Mouse (Mus musculus): Measurements from ENCODE around the gene Best2.

DNA sequence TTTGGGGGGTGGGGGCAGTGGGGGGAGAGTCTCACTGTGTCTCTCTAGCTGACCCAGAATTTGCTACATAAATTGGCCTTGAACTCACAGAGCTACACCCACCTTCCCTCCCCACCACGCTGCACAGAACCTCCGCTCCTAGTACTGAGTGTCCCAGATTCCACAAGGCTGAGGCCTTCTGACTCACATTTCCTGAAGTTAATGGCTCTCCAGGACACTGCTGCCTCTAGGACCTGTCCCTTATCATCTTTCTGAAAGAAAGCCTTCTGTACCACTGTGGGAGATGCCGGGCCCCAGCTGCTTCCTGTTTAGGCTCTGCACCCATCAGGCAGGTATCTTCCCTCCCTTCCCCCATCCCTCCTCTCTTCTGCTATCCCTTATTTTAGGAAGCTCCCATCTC is 47.7 kb downstream of the Best2 start:
- peak; percentile 89 for TF ChIP-seq SIN3A (IDR thresholded peaks at IDR 0.05; ENCODE audit: low read length)
- TF ChIP-seq CTCF (IDR thresholded peaks at IDR 0.05 in 2 of 3, conservative IDR thresholded peaks at IDR 0.05 in 1 of 3; ENCODE audit: control insufficient read depth in 1 of 3, insufficient read depth in 1 of 3, low read depth in 2 of 3, low read length in 3 of 3, poor library complexity in 1 of 3, severe bottlenecking in 1 of 3): no peak

Measured in MEL (cell line).